Mouse (Mus musculus) hindbrain, embryonic 13.5 days (tissue): Measurements from ENCODE around the gene Ptprz1. TPM values are rescaled to one million over a fixed set of nuclear protein-coding genes. Genes with fewer than 3 reads are reported as not detected.
A peak's percentile ranks its signal among the peaks of the same experiment; 100 is the strongest.

Source experiments
- ATAC-seq: fragments of 200-750 bp; cut with Nextera tagmentation; 2 replicates; pipeline ENCODE4 v1.8.0; 2017; ENCODE audit warnings: moderate TSS enrichment; ENCODE audit not compliant: low FRiP score
- H3K27ac ChIP-seq: fragments of 300-500 bp; sonication (generic); 2 replicates; pipeline ENCODE4 v1.5.1; 2015; ENCODE audit warnings: inconsistent platforms, mild to moderate bottlenecking, moderate library complexity
- H3K27me3 ChIP-seq: fragments of 300-500 bp; sonication (generic); 2 replicates; pipeline ENCODE4 v1.6.1; 2015; ENCODE audit warnings: mild to moderate bottlenecking, inconsistent platforms
- H3K36me3 ChIP-seq: fragments of 300-500 bp; sonication (generic); 2 replicates; pipeline ENCODE4 v1.6.1; 2015; ENCODE audit warnings: mild to moderate bottlenecking, inconsistent platforms
- H3K4me1 ChIP-seq: fragments of 300-500 bp; sonication (generic); replicated peaks from 2 replicates; pipeline ENCODE4 v1.6.1; 2015; ENCODE audit warnings: inconsistent platforms
- H3K4me2 ChIP-seq: fragments of 300-500 bp; sonication (generic); 2 replicates; pipeline ENCODE4 v1.6.1; 2015; ENCODE audit warnings: inconsistent platforms, mild to moderate bottlenecking, moderate library complexity
- H3K4me3 ChIP-seq: fragments of 300-500 bp; sonication (generic); 2 replicates; pipeline ENCODE4 v1.5.1; 2015; ENCODE audit warnings: mild to moderate bottlenecking, inconsistent platforms
- H3K9ac ChIP-seq: fragments of 300-500 bp; sonication (generic); 2 replicates; pipeline ENCODE4 v1.6.1; 2015; ENCODE audit warnings: mild to moderate bottlenecking, inconsistent platforms
- H3K9me3 ChIP-seq: fragments of 300-500 bp; sonication (generic); 2 replicates; pipeline ENCODE4 v1.6.1; 2016; ENCODE audit warnings: inconsistent platforms
- whole genome bisulfite sequencing: fragments of 180-500 bp; shearing (Covaris S2); methylation state at CpG from one replicate; pipeline ENCODE4 v1.1.7; 2015; 5-methylcytosine and 5-hydroxymethylcytosine counted together
- polyA plus RNA-seq: library from polyadenylated mRNA; unstranded; fragments of >200 nt; fragmentation: Nextera tagmentation; extraction: Ambion mirVana; gene quantifications from 2 replicates; pipeline ENCODE4 v1.2.1, GENCODE M21; 2015

The Ptprz1 gene
- polyA plus RNA-seq, 1 experiment from 2014 or later, result 48.9 TPM

GRCm38 (mm10) chr6:22922880-22923279 lies 47.6 kb downstream of the Ptprz1 start:
- H3K4me3 ChIP-seq, result no peak overlapping the region
- no peak overlapping the region for H3K9ac ChIP-seq
- 2% methylated on average over 1 of the region's 1 CpGs for WGBS
- no peaks in the 10 kb centered on the region for H3K9me3 ChIP-seq
- peak; percentile 52 for ATAC-seq
- peaks cover 6% of the 10 kb centered on the region; the same call in 1 of the 2 replicates for H3K4me1 ChIP-seq
- no peaks in the 10 kb centered on the region for H3K36me3 ChIP-seq
- H3K4me2 ChIP-seq, result no peak overlapping the region
- no peaks in the 10 kb centered on the region for H3K27me3 ChIP-seq
- peak overlapping the region; percentile 30; the same call in 1 of the 2 replicates for H3K27ac ChIP-seq

DNA sequence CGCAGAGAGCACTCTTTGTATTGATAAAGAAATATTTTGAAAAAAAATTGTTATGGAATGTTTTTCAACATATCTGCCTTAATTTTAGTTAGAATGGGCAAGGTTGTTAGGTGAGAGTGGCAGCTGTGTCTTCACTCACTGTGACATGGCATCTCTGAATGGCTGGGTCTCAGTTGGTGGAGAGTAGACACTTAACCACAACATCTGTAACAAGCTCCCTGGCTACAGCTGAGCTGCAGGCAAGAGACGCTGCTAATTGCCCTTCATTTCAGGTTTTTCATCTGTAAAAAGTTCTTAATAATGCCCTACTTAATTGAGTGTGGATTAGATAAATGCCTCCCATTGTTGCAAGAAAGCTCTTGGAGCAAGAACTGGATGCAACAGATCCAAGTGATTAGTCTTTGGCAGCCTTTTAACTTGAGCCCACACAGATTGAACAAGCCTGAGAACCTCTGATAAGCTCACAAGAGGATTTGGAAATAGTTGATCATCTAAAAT lies 57.5 kb downstream of the Ptprz1 start:
- Histone ChIP-seq H3K4me3 (no peak overlapping the region), H3K9ac (no peak overlapping the region), H3K27ac (no peak overlapping the region), H3K4me2 (no peak overlapping the region), H3K27me3 (no peaks in the 10 kb centered on the region), H3K9me3 (no peaks in the 10 kb centered on the region), H3K4me1 (peaks cover 11% of the 10 kb centered on the region), H3K36me3 (no peaks in the 10 kb centered on the region)
- WGBS, result 61% methylated on average over 2 of the region's 2 CpGs
- no peak for ATAC-seq

- H3K27ac ChIP-seq, result peak overlapping the region; percentile 56; the same call in 1 of the 2 replicates
- H3K4me1 ChIP-seq, result peaks cover 31% of the 10 kb centered on the region
- ATAC-seq, result peak; percentile 51
These were observed 61.8 kb downstream of the Ptprz1 start for GRCm38 (mm10) chr6:22937126-22937525.

DNA sequence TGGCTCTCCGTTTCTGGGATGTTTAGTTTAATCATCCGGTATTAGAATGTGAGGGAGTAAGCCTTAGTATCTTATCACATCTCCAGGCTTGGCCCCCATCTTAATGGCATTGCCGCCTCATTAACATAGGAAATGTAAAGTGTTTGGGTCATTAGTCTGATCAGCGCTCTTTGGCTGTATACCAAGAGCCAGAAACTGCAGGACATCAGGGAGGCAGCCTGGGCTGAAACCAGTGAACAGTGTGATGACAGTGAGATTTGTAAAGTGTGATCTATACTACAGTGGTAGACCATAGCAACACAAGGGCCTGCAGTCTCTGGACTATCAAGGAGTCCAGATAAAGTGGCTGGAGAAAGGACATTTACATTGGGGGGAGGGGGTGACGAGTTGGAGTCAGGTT lies 62.2 kb downstream of the Ptprz1 start:
- peak; percentile 82 for ATAC-seq
- peaks cover 31% of the 10 kb centered on the region for H3K4me1 ChIP-seq
- no peak overlapping the region for H3K4me2 ChIP-seq
- no peak overlapping the region for H3K4me3 ChIP-seq
- H3K9me3 ChIP-seq, result no peaks in the 10 kb centered on the region
- 47% methylated on average over 5 of the region's 5 CpGs for WGBS
- H3K27me3 ChIP-seq, result no peaks in the 10 kb centered on the region
- no peak overlapping the region for H3K9ac ChIP-seq
- H3K27ac ChIP-seq, result peak overlapping the region; percentile 56
- no peaks in the 10 kb centered on the region for H3K36me3 ChIP-seq

More at GRCm38 (mm10) chr6:22937126-22937525, 61.8 kb downstream of the Ptprz1 start:
- H3K9ac ChIP-seq, result no peak overlapping the region
- H3K4me2 ChIP-seq, result no peak overlapping the region
- H3K9me3 ChIP-seq, result no peaks in the 10 kb centered on the region
- H3K36me3 ChIP-seq, result no peaks in the 10 kb centered on the region
- no peaks in the 10 kb centered on the region for H3K27me3 ChIP-seq
- no peak overlapping the region for H3K4me3 ChIP-seq
- 42% methylated on average over 4 of the region's 4 CpGs for WGBS

DNA sequence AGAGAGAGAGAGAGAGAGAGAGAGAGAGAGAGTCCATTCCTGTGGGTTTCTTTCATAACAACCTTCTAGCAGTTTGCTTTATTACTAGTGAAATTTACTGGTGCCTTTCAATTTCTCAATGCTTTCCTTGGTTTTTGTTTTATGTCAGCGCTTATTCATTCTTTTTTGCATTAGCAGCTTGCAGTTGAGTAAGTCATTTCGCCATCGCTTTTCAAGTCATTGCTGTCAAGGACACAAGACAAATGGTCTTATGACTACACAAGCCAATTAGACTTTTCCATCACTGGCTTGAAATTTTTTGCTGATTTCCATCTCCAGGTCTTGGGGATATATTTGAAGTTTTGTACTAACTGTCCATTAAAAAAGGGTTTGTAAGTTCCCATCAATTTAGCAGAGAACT lies 68.9 kb downstream of the Ptprz1 start:
- H3K4me2 ChIP-seq, result no peak overlapping the region
- H3K4me3 ChIP-seq, result no peak overlapping the region
- H3K27ac ChIP-seq, result no peak overlapping the region
- H3K36me3 ChIP-seq, result no peaks in the 10 kb centered on the region
- no peak overlapping the region for H3K9ac ChIP-seq
- no peak for ATAC-seq
- peaks cover 15% of the 10 kb centered on the region for H3K4me1 ChIP-seq
- 84% methylated on average over 3 of the region's 3 CpGs for WGBS
- no peaks in the 10 kb centered on the region for H3K27me3 ChIP-seq
- H3K9me3 ChIP-seq, result no peaks in the 10 kb centered on the region

DNA sequence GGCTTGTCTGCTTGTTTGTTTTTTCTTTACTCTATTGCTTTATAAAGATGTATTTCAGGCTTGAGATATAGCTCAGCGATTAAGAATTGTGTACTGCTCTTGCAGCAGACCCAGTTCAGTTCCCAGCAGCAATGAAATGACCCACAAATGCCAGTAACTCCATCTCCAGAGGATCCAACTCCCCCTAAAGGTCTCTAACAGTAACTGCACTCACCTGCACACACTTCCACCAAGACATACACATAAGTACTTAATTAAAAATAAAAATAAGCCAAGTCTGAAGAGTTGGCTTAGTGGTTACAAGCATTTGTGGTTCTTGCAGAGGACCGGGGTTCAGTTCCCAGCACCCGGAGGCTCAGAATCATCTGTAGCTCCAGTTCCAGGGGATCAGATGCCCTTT lies 88.1 kb downstream of the Ptprz1 start:
- Histone ChIP-seq H3K4me3 (no peak overlapping the region), H3K27me3 (no peaks in the 10 kb centered on the region), H3K27ac (no peak overlapping the region), H3K9me3 (no peaks in the 10 kb centered on the region; the same call in 1 of the 2 replicates), H3K4me1 (peaks cover 2% of the 10 kb centered on the region; the same call in 1 of the 2 replicates), H3K4me2 (no peak overlapping the region), H3K36me3 (peaks cover 5% of the 10 kb centered on the region), H3K9ac (no peak overlapping the region)
- no peak for ATAC-seq
- 89% methylated on average over 3 of the region's 3 CpGs for WGBS

DNA sequence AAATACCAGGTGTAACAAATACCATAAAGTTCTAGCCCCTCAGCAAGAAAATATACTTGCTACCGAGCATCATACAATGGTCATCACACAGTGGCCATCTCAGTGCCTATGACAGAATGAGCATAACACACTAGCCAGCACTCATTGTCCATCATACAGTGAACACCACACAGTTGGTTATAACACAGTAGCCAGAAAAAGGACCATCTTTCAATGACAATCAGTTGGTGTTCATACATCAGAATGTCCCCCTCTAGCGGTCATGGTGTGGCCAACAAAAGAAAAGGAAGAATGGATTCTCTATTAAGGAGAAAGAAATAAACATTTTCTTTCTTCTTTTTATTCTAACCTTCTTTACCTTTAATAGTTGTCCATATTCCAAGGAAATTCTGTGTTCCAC lies 92.8 kb downstream of the Ptprz1 start:
- WGBS, result 54% methylated on average over 2 of the region's 2 CpGs

DNA sequence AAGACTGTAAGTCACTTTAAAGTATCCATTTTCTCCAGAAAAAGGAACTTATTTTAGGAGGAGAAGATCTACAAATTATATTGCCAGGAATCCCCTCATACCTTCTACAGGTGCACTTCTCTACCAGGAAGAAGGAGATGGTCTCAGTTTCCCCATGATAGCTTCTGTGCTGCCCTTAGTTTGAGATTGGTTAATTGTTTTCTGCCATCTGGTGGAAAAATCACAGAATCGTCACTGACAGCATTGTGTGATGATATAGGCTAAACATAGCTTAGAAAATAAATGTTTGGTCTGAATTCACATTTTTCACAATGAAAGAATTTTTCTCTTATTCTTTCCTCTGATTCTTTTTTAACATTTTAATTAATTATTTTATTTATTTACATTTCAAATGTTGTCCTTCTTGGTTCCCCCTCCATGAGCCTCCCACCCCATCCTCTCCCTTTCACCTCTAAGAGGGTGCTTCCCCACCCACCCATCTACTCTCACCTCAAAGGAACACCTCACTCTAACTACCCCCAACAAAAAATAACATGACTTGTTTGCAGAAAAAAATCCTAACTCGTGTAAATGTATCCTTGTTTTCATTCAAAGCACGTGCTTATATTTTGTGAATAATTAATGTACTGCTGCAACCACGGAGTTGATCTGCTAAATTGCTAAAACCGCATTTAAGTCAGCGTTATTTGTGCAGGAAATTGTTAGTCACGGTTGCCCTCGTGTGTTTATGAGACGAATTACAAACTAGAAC lies 108.6 kb downstream of the Ptprz1 start:
- H3K27ac ChIP-seq, result no peak overlapping the region
- H3K9me3 ChIP-seq, result peaks cover 8% of the 10 kb centered on the region; the same call in 1 of the 2 replicates
- peak; percentile 80 for ATAC-seq
- peaks cover 16% of the 10 kb centered on the region for H3K36me3 ChIP-seq
- 5% methylated on average over 9 of the region's 9 CpGs for WGBS
- no peaks in the 10 kb centered on the region for H3K27me3 ChIP-seq
- H3K4me3 ChIP-seq, result 0 out of 2 replicates have a peak overlapping the region, but pooled peaks have one; percentile 1
- H3K9ac ChIP-seq, result no peak overlapping the region; the same call in 1 of the 2 replicates
- no peaks in the 10 kb centered on the region; the same call in 1 of the 2 replicates for H3K4me1 ChIP-seq
- H3K4me2 ChIP-seq, result peak overlapping the region; percentile 39

More for the DNA sequence above, 92.8 kb downstream of the Ptprz1 start:
- H3K9me3 ChIP-seq, result no peaks in the 10 kb centered on the region; the same call in 1 of the 2 replicates
- H3K4me1 ChIP-seq, result no peaks in the 10 kb centered on the region
- H3K4me3 ChIP-seq, result no peak overlapping the region
- H3K27ac ChIP-seq, result no peak overlapping the region
- no peak overlapping the region for H3K4me2 ChIP-seq
- H3K36me3 ChIP-seq, result peaks cover 5% of the 10 kb centered on the region
- H3K9ac ChIP-seq, result no peak overlapping the region
- no peak for ATAC-seq
- no peaks in the 10 kb centered on the region for H3K27me3 ChIP-seq

- no peaks in the 10 kb centered on the region; the same call in 1 of the 2 replicates for H3K4me1 ChIP-seq
- ATAC-seq, result peak; percentile 58
- peak overlapping the region; percentile 39 for H3K4me2 ChIP-seq
- H3K4me3 ChIP-seq, result 0 out of 2 replicates have a peak overlapping the region, but pooled peaks have one; percentile 1
- no peak overlapping the region for H3K27ac ChIP-seq
- H3K36me3 ChIP-seq, result peaks cover 13% of the 10 kb centered on the region
- no peaks in the 10 kb centered on the region for H3K27me3 ChIP-seq
- WGBS, result 11% methylated on average over 5 of the region's 5 CpGs
- no peak overlapping the region for H3K9ac ChIP-seq
- peaks cover 8% of the 10 kb centered on the region; the same call in 1 of the 2 replicates for H3K9me3 ChIP-seq
These were observed 109.3 kb downstream of the Ptprz1 start for GRCm38 (mm10) chr6:22984520-22985154.

DNA sequence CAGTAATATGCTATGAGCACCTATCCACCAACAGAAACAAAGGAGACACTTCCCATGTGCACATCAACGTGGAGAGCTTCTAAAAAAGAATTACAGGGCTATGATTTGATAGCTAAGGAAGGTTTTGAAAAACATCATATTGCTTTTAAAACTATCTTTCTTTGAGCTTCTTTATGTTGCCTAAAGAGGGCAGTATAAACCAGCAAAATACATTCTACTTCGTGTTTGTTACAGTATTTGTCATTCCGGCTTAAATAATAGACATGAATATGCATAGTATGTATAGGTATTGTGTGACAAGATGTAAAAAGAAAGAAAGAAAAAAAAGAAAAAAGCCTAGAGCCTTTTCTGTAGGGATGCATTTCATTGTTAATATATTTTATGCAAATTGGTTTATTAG lies 127.8 kb downstream of the Ptprz1 start:
- WGBS, result 23% methylated on average over 3 of the region's 3 CpGs
- no peak overlapping the region for H3K27ac ChIP-seq

DNA sequence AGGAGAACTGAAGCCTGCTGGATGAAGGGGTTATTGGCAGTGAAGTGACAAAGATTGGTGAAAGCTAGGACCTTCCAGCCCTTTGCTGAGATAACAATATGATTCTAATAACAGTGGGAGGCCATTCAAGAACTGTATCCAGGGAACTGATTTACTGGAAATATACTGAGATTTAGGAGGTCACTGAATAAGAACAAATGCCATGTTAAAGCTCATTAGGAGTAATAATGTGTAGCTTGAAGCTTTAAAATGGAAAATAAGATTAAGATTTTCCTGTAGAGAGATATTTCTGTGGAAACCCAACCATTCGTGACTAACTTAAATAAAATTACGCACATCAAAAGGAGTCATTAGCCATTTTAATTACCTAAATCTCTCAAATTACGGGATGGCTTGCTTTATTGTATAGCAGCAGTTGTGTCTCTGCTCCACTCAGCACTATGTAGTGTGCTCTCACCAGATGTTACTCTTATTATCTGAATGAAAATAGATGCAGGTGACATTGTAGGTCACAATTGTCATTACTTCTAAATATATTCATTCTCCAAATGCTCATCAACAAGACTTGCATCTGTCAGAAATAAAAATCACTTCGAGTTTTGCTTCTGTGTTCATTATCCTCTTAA lies 139.8 kb downstream of the Ptprz1 start:
- H3K4me2 ChIP-seq, result no peak overlapping the region
- H3K36me3 ChIP-seq, result peaks cover 9% of the 10 kb centered on the region; the same call in 1 of the 2 replicates
- no peak overlapping the region for H3K27ac ChIP-seq
- WGBS, result 70% methylated on average over 4 of the region's 4 CpGs
- no peaks in the 10 kb centered on the region for H3K9me3 ChIP-seq
- peak; percentile 75 for ATAC-seq
- H3K9ac ChIP-seq, result no peak overlapping the region
- H3K4me3 ChIP-seq, result no peak overlapping the region
- no peaks in the 10 kb centered on the region for H3K27me3 ChIP-seq
- no peaks in the 10 kb centered on the region for H3K4me1 ChIP-seq

More for the DNA sequence above, 127.8 kb downstream of the Ptprz1 start:
- Histone ChIP-seq H3K36me3 (peaks cover 27% of the 10 kb centered on the region), H3K4me1 (no peaks in the 10 kb centered on the region), H3K27me3 (no peaks in the 10 kb centered on the region), H3K9ac (no peak overlapping the region), H3K9me3 (no peaks in the 10 kb centered on the region), H3K4me2 (no peak overlapping the region), H3K4me3 (no peak overlapping the region)
- ATAC-seq, result no peak

DNA sequence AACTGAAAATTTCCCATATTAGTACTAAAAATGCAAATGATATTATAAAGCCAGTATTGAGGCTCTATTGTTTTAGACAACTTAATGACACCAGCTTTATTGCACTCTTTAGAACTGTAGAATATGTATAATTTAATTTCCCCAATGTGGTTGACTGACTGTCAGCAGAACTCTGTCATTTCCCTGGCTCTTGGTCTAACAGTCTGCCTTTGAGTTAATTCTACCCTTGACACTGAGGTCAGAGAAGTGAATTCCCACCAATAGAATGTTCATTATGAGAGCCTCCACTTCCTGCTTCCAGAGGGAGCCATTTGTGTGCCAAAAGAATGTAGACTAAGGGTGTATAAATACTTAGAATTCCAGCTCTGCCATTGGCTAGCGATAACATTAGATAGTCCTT lies 152.9 kb downstream of the Ptprz1 start:
- no peak overlapping the region for H3K27ac ChIP-seq
- H3K27me3 ChIP-seq, result no peaks in the 10 kb centered on the region
- peaks cover 11% of the 10 kb centered on the region for H3K36me3 ChIP-seq
- H3K9ac ChIP-seq, result no peak overlapping the region
- 90% methylated on average over 1 of the region's 1 CpGs for WGBS
- H3K4me2 ChIP-seq, result no peak overlapping the region
- H3K9me3 ChIP-seq, result no peaks in the 10 kb centered on the region
- no peak overlapping the region for H3K4me3 ChIP-seq
- ATAC-seq, result no peak
- H3K4me1 ChIP-seq, result no peaks in the 10 kb centered on the region
